Mouse (Mus musculus) right cerebral cortex, adult 2 months (tissue): ENCODE measurements around the gene Plcxd2.
A peak's percentile ranks its signal among the peaks of the same experiment; 100 is the strongest.

ENCODE experiments used
- DNase-seq, 2 experiments: peaks; one replicate each; pipeline ENCODE4 v3.0.0; 2021 to 2022; ENCODE audit warnings: low spot score in 2 of 2

Plcxd2 gene

GRCm38 (mm10) chr16:46010153-46010905 lies at the start of gene Plcxd2:
TSS of gene Plcxd2 (minus strand) at chr16:46010218.
- DNase-seq: peak; percentile 95 to 96

DNA sequence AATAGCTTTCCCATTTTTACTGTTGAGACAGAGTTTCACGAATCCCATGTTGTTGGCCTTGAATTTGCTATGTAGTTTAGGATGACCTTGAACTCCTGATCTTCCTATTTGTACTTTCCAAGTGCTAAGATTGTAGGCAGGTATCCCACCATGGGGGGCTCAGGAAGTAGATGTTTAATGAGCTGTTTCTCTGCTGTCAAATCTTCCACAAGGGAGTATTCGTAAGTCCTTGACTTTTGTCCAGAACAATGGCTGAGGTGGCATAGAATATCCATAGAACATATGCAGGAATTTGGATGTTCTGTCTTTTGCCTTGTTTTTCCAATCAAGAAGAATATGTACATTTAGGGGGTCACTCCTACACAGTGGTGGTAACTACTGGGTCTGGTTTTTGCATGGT lies 36.9 kb upstream of the Plcxd2 start:
- DNase-seq: no peak

GRCm38 (mm10) chr16:46036261-46036660 lies 26.2 kb upstream of the Plcxd2 start:
- no peak for DNase-seq

- no peak for DNase-seq
Measured at GRCm38 (mm10) chr16:46033896-46034295, 23.9 kb upstream of the Plcxd2 start.

GRCm38 (mm10) chr16:46022958-46023491 lies 13.0 kb upstream of the Plcxd2 start:
- DNase-seq: no peak

- peak; percentile 64 to 78 for DNase-seq
Measured at GRCm38 (mm10) chr16:46022189-46022928, 12.3 kb upstream of the Plcxd2 start.

DNA sequence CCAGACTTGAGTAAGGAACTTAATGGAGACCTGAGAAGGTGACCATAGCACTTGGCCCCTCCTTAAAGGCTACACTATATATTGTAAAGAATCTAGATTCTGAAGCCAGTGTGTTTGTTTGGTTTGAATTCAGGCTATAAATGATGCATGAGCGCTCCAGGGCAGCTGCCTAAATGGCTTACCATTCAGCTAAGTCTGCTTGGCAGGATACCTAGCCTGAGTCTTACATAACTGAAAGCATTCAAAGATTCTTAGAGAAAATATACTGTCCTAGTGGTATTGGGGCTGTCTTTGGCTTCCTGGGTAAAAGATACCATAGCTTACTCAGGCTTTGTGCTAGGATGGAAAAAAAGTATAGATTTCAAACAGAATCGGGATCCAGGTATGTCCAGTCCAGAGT lies 11.3 kb upstream of the Plcxd2 start:
- DNase-seq: no peak

DNA sequence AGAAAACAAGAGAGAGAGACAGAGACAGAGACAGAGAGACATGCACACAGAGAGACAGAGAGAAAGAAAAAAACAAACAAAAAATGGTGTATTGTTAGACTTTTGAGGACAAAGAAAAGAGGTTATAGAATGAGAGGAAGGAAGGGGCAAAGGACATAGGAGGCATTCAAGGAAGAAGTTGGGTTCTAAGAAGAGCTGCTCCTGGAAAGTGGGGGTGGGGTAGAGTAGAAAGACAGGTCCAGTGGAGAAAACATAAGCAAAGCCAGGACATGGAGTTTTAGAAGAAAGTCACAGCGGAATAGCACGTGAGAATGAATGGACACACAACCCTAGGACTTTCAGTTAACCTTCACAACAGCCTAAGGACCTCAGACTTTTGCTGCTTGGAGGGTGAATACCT lies 10.4 kb upstream of the Plcxd2 start:
- DNase-seq: no peak

GRCm38 (mm10) chr16:46019799-46020198 lies 9.8 kb upstream of the Plcxd2 start:
- no peak for DNase-seq

- no peak for DNase-seq
Measured at GRCm38 (mm10) chr16:46019359-46019758, 9.3 kb upstream of the Plcxd2 start.

GRCm38 (mm10) chr16:46011696-46012095 lies 1.7 kb upstream of the Plcxd2 start:
- DNase-seq: no peak

DNA sequence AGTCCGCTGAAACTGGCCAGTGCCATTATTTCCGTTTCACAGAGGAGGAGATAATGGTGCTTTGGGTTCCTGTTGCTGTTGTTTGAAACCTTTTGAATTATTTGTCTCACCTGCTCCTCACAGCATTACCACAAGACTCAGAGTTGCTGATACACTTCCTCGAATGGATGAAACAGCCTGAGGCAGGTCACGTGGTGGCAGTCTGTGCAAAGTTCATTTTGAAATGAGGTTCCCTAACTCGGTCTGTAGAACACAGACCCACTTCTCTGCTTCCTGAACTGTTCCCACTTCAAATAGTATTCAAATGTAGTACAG lies 845 bp upstream of the Plcxd2 start:
- DNase-seq: no peak

DNA sequence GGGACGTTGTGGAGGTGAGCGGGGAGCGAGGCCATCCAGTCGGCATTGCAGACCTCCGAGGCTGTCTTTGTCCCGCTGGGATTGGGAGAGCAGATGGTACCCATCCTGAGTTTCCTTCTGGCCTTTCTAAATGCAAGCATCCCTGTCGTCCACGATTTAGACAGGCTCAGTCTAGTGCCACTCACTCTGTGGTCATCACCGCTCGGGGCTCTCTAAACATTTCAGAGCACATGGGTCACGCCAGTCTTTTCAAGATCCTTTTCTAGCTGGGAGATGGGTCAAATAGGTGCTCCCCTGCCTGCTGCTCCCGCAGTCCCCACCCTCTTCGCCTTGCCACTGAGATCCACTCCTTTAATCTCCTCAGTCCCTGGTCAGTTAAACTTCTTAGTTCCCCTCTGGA lies 301 bp downstream of the Plcxd2 start:
- DNase-seq: peak in 1 of 2 experiments; percentile 25

- DNase-seq: no peak
Measured at GRCm38 (mm10) chr16:46008766-46009165, 1.3 kb downstream of the Plcxd2 start.

DNA sequence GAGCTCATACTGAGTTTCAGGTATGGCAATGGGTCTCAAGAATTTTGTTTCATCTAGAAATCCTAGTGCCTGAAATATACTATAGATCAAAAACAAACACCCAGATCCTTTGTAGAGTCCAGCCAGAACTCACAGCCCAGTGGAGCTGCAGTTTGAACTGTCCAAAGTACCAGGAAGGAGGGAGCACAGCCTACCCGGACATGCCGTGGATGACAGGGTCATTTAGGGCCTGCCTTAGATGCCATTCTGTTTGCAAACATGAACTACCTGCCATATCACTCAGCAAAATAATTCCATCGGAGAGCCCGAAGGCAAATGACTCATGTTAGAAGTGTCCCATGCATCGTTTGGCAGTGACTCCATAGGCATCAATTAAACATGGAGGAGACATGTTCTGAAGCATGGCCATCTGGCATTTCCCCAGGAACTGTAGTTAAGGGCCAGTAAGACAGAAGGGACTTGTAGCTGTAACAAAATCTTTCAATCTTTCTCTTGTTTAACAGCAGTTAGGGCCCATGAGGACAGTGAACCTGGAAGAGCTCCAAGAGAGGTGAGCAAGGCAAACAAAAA lies 1.9 kb downstream of the Plcxd2 start:
- no peak for DNase-seq

DNA sequence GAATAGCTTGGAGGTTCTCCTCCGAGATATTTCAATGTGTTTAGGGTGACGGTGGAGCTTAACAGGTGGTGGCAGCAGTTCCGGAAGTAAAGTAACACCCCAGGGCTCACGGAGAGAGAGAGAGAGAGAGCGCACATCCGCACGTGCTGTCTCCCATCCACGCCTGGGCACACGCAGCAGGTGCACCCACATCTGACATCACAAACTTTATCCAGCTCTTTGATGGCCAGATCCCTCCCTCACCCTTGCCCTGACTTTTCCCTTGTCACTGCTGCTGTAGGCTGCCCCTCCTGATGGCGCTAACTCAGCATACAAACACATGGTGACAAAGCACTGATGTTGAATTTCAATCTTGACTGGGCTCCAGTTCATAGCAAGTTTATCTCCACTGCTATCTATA lies 3.8 kb downstream of the Plcxd2 start:
- DNase-seq: no peak

- peak; percentile 37 to 38 for DNase-seq
Measured at GRCm38 (mm10) chr16:46001550-46002166, 8.4 kb downstream of the Plcxd2 start.

- no peak for DNase-seq
Measured at GRCm38 (mm10) chr16:46000976-46001375, 9.0 kb downstream of the Plcxd2 start.

GRCm38 (mm10) chr16:45999374-46000191 lies 10.4 kb downstream of the Plcxd2 start:
- no peak for DNase-seq

DNA sequence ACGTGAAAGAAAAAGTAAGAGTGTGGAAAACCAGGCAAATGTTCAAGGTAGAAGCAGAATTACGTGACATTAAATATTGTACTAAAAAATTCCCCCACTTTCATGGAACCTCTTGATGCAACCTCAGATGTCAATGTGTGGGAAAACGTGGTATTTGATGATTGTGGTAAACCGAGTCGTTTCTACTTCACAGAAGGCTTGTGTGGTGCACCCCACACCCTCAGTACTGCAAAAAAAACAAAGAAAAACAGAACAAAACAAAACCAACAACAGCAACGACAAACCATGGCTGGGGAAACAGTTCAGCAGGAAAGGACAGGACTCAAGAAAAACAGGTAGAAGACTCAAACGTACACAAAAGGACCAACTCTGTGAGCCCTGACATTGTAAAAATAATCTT lies 11.8 kb downstream of the Plcxd2 start:
- DNase-seq: no peak

- DNase-seq: no peak
Measured at GRCm38 (mm10) chr16:45990901-45991676, 18.9 kb downstream of the Plcxd2 start.
